Mouse (Mus musculus) v-Abl transformed pro-B cells (cell line): ENCODE measurements around the gene Epha10.

Source experiments
- in situ Hi-C, 2 experiments: fragments of 400-800 bp; cut with MboI; formaldehyde crosslinking; loops; one replicate each; pipeline ENCODE4 v1.15.1; 2025; ENCODE audit not compliant: unreplicated experiment in 2 of 2

Gene Epha10

DNA sequence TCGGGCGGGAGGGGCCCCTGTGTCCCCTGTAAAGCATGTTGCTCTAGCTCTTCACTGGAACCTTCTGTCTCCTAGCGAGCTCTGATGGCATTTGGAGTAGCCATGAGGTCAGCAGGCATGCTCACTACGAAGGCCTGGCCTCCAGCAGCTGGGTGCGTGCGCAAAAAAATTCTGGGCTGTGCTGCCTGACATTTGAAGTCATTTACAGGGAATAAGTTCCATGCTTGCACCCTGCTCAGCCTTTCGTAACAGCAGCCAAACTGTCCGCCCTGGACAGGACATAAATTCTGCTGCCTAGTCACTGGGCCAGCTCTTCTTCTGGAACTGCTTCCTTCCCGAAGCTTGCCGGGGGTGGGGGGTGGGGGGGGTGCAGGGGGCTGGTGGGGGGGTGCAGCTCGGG is 78.4 kb downstream of the Epha10 start:
- in situ Hi-C loops, result loop anchor here in 1 of 2 experiments (25.0 kb wide), 1 partner anchor 1003 kb away; no protein-coding TSS in a partner anchor

GRCm38 (mm10) chr4:124960940-124961339 is 80.2 kb downstream of the Epha10 start:
- in situ Hi-C loops, result loop anchor here in 1 of 2 experiments (25.0 kb wide), 1 partner anchor 1001 kb away; no protein-coding TSS in a partner anchor

DNA sequence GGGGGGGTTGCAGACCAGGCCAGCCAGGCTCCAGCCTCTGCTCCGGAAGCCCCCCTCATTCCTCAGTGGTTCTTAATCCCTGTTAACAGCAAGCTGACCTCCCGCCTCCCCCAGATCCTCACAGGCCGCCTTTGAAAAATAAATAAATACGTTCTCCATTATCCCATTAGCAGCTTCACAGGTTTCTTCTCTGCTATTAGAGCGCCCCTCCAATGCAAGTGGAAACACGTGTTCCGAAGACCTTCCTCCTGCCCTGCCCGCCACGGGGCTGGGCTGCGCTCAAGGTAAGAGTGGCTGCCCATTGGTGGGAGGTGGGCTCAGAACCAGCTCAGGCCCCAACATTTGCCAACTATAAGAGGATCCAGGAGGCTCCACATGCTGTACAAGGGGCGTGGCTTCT is 81.9 kb downstream of the Epha10 start:
- in situ Hi-C loops, result loop anchor here in 1 of 2 experiments (25.0 kb wide), 1 partner anchor 1000 kb away; no protein-coding TSS in a partner anchor

DNA sequence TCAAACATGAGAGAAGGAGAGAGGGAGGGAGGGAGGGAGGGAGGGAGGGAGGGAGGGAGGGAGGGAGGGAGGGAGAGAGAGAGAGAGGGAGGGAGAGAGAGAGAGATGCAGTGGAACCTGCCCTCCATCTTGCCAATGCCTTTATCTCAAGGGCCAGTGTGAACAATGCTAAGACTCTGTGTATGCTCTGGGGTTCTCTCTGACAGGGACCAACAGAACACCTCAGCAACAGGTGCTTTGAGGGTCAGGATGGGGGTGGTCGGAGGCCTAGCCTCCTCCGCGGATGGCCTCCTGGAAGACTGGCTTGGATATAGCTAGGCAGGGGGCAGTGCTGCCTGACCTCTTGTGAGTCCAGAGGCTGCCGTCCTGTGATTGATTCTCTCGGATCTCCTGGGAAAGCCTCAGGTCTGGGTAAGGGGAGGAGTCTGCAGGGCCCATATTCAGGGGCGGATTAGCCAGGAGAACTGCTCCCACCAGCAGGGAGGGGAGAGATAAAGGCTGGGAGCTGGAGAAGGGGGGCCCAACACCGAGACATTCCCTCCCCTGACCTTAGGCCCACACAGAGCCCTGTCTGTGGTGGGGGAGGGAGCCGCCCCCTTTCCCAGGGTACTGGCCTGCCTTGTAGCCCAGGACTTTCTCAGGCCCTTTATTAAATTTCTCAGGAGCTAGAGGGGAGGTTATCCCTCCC is 84.4 kb downstream of the Epha10 start:
- in situ Hi-C loops, result loop anchor here in 1 of 2 experiments (25.0 kb wide), 1 partner anchor 997 kb away; no protein-coding TSS in a partner anchor
